Mouse (Mus musculus) kidney, adult 2 months (tissue): ENCODE results near the gene Hoxa7. TPM values are rescaled to one million over a fixed set of nuclear protein-coding genes. Genes with fewer than 3 reads are reported as not detected.

Experiments
- DNase-seq: peaks from one replicate; pipeline ENCODE4 v3.0.0; 2021
- H3K27ac ChIP-seq: fragments of 200-500 bp; 2 replicates; pipeline ENCODE4 v1.5.1; 2012; ENCODE audit warnings: low read depth, low read length, control low read depth, inconsistent platforms; ENCODE audit not compliant: insufficient read depth
- H3K27me3 ChIP-seq: fragments of 200-500 bp; replicated peaks from 2 replicates; pipeline ENCODE4 v1.6.1; 2012; ENCODE audit warnings: mild to moderate bottlenecking, moderate library complexity, low read length, inconsistent platforms; ENCODE audit not compliant: control insufficient read depth, insufficient read depth
- H3K36me3 ChIP-seq: fragments of 200-500 bp; 2 replicates; pipeline ENCODE4 v1.6.1; 2012; ENCODE audit warnings: mild to moderate bottlenecking, moderate library complexity, low read length, inconsistent platforms; ENCODE audit not compliant: control insufficient read depth, insufficient read depth
- H3K4me1 ChIP-seq: fragments of 200-500 bp; 2 replicates; pipeline ENCODE4 v1.6.1; 2011; ENCODE audit warnings: low read length; ENCODE audit not compliant: control insufficient read depth, insufficient read depth
- H3K4me3 ChIP-seq: fragments of 200-500 bp; 2 replicates; pipeline ENCODE4 v1.5.1; 2011; ENCODE audit warnings: mild to moderate bottlenecking, low read depth, low read length, control low read depth; ENCODE audit not compliant: insufficient read depth
- CTCF ChIP-seq: fragments of 200-500 bp; conservative IDR thresholded peaks from 2 replicates; pipeline ENCODE4 v1.5.1; 2011; ENCODE audit warnings: low read depth, mild to moderate bottlenecking, control low read depth, low read length, moderate library complexity, mixed read lengths; ENCODE audit not compliant: insufficient read depth, insufficient read length
- POLR2A ChIP-seq: fragments of 200-500 bp; IDR thresholded peaks from one replicate; pipeline ENCODE4 v1.6.1; 2011; ENCODE audit warnings: low read depth, low read length, control low read depth
- WGBS: fragments of 180-500 bp; shearing (Covaris S2); methylation state at CpG from one replicate; pipeline ENCODE4 v1.1.7; 2018; 5-methylcytosine and 5-hydroxymethylcytosine counted together
- polyA plus RNA-seq: library from polyadenylated mRNA; depleted of rRNA; stranded (reverse); fragments of >200 nt; gene quantifications from 2 replicates; pipeline ENCODE4 v1.2.3, GENCODE M21; 2012; rRNA removed

Gene Hoxa7
- polyA plus RNA-seq = 44.1 and 45.9 TPM in 2 replicates

DNA sequence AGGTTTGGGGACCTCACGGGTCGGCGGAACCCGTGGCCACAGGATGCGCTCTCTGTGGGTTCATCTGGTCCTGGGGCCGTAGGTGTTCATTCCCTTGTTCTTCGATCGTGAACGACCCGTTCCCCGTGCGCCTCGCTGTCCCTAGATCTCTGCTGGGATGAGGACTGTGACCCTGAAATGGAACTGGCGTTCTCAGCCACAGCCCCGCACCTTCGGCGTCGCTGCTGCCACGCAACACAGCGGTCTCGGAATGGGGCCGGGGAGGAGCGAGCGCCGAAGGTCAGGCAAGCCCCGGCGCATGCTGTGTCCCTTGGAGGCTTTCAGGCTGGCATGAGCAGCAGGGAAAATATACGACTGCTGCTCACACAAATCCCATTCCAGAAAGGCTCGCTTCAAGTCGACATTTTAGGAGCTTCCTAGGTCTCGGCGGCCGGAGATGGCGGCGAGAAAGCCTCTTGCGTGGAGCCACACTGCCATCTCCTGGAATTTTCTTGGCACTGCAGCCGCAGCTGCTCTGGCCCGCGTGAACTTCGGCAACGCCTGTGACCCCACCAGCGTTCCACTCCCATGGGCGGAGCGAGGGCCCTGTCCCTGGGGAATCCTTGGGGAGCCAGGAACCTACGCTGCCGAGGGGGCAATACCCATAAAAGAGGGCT, at the start of gene Hoxa7:
Gene Hoxa7, minus strand, starts transcription at position 518 of the 656 bp plus-strand sequence.
- 0 out of 2 replicates have a peak, but pooled peaks cover 4% of the 10 kb centered on the region for H3K4me1 ChIP-seq
- peak within 1 kb of the TSS; percentile 98 for H3K27ac ChIP-seq
- WGBS = under 1% methylated on average over 46 of the region's 46 CpGs
- TF ChIP-seq CTCF (peak; percentile 95), POLR2A (no peak)
- H3K4me3 ChIP-seq = peak within 1 kb of the TSS; percentile 91
- DNase-seq = peak; percentile 97
- no peaks in the 10 kb centered on the region for H3K27me3 ChIP-seq
- H3K36me3 ChIP-seq = no peaks in the 10 kb centered on the region; the same call in 1 of the 2 replicates

DNA sequence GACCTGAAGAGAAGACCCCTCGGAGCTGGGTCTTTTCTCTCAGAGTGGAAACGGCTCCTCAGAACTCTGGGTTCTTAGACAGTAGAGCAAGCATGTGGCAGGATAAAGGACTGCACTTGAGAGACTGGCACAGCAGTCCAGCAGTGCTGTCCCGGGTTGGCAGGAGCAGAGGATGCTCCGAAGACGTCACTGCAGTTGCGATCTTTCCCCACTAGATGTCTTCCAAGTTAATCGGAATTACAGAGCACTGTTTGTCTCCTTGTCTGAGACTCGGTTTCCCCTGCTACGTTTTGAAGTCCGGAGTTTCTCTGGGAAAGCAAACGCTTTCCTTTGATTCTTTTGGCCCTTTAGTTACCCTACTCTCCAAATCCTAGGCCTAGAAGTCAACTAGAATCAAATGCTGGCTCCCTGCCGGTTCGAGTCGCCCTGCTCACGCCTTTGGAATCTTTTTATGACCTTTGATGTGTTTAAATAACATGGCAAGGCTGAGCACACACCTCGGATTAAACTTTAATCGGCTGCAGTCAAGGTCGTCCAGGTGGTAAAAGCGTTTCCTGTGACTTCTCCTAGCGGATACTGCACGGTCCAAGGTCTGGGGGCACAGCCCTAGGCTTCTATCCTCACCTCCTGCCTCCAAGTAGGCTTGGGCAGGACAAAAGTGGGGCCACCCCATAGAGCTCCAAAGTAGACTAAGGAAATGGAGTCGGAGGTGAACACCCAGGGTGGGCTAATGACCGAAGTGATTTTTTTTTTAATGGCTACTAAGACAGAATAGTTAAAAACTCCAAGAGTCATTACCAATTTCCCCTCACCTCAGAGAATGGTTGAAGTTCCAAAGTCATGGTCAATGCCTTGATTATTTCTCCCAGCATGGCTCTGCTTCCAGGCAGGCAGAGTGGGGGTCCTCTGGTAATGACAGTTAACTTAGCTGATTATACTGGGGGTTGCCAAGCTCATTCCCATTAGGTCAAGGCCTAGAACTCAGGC, 49.1 kb upstream of the Hoxa7 start:
- 13% methylated on average over 23 of the region's 23 CpGs for WGBS
- H3K27ac ChIP-seq = no peak overlapping the region
- H3K4me1 ChIP-seq = no peaks in the 10 kb centered on the region
- TF ChIP-seq CTCF (peak; percentile 68), POLR2A (no peak)
- H3K36me3 ChIP-seq = no peaks in the 10 kb centered on the region
- H3K4me3 ChIP-seq = no peak overlapping the region
- peaks cover 9% of the 10 kb centered on the region; the same call in 1 of the 2 replicates for H3K27me3 ChIP-seq
- peak; percentile 79 for DNase-seq

DNA sequence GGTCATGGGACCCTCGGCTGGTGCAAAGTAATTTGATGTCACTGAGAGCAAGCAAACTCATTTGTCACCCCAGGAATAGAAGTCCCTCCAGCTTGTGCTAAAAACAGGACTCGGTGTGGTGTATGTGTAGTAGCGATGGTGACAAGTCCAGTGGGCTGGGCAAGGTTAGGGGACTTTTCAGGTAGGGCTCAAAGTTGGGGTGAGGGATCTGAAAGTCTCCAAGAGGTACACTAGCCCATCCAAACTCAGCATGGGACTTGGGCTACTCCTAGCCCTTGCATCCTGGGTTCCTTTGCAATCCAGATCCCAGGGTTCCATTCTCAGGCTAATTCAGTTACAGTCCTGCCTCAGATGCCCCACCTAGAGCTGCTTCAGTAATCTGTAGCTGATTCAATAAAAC, 47.1 kb upstream of the Hoxa7 start:
- TF ChIP-seq POLR2A (no peak), CTCF (no peak)
- no peak for DNase-seq
- H3K27ac ChIP-seq = no peak overlapping the region
- no peak overlapping the region for H3K4me3 ChIP-seq
- H3K4me1 ChIP-seq = no peaks in the 10 kb centered on the region
- WGBS = 13% methylated on average over 3 of the region's 3 CpGs
- H3K36me3 ChIP-seq = no peaks in the 10 kb centered on the region
- H3K27me3 ChIP-seq = peaks cover 16% of the 10 kb centered on the region

DNA sequence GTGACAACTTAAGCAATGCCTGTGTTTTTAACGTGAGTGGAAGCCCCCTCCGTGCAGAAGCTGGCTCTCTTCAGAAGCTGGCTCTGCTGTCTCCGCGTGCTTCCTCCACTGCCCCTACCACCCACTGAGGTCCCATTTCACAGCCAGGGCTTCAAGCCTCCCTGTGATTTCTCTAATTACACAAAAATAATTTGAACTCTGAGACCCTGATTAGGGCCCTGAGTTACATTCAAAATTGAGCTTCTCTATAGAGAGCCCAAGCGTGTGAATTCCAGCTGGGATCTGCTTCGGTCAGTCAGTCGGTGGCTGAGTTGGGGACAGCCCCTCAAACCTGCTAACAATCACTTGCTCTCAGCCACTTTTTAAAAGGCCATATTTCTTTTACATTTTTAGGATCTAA, 46.7 kb upstream of the Hoxa7 start:
- TF ChIP-seq CTCF = no peak
- H3K4me3 ChIP-seq = no peak overlapping the region
- no peak overlapping the region for H3K27ac ChIP-seq
- no peak for DNase-seq
- no peaks in the 10 kb centered on the region for H3K36me3 ChIP-seq
- 21% methylated on average over 7 of the region's 7 CpGs for WGBS
- no peaks in the 10 kb centered on the region for H3K4me1 ChIP-seq
- peaks cover 16% of the 10 kb centered on the region for H3K27me3 ChIP-seq

DNA sequence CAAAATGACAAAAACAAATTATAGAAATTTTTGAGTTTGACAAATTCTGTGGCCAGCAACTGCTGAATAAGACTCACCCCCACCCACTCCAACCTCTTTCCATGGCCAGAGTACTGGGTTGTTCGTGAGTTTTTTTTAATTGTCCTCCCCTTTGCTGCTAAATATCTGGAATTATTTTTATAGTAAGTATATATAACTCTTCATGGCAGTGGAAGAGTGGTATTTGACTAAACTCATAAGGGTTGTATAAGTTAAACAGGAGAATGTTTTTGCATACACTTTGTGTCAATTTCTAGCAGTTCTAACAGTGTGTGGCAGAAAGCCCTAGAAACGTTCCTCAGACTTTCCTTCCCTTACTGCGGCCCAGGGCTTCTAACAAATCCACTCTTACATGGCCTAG, 46.0 kb upstream of the Hoxa7 start:
- DNase-seq = no peak
- TF ChIP-seq POLR2A (no peak), CTCF (no peak)
- H3K4me3 ChIP-seq = no peak overlapping the region
- peaks cover 17% of the 10 kb centered on the region for H3K27me3 ChIP-seq
- H3K36me3 ChIP-seq = no peaks in the 10 kb centered on the region
- WGBS = 21% methylated on average over 3 of the region's 3 CpGs
- H3K27ac ChIP-seq = no peak overlapping the region
- H3K4me1 ChIP-seq = no peaks in the 10 kb centered on the region

DNA sequence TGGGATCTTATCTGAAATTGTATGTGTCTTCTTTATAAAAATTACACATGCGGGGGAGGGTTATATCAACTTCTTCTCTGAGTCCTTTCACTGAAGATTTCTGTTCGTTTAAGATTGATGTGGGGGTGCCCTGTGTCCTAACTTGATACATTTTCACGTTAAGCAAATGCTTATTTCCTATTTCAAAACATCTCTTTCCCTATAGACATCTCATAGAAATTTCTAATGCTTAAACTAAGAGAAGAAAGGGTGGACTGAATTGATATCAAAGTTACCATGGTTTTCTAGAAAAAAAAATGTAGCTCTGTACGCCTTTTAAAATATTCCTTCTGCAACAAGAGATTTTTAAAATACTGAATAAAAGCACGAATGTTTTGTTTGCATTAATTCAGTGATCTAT, 45.6 kb upstream of the Hoxa7 start:
- Histone ChIP-seq H3K27ac (no peak overlapping the region), H3K27me3 (peaks cover 22% of the 10 kb centered on the region), H3K4me3 (no peak overlapping the region), H3K36me3 (no peaks in the 10 kb centered on the region), H3K4me1 (no peaks in the 10 kb centered on the region)
- WGBS = 27% methylated on average over 5 of the region's 5 CpGs
- no peak for TF ChIP-seq POLR2A
- TF ChIP-seq CTCF = no peak
- no peak for DNase-seq

DNA sequence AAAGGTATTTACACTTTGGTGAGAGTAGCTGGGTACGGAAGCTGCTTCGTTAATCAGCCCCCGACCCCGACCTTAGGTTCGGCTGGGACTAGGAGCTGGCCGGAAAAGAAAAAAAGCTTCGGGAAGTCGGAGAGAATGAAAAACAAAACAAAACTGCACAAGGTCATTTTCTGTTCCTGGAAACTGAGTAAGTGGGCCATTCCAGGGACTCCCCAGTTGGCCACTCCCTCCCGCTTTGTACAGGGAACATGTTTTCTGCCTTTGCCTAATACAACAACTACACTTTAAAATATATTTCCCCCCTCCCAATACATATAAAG, 45.0 kb upstream of the Hoxa7 start:
- peaks cover 25% of the 10 kb centered on the region for H3K27me3 ChIP-seq
- TF ChIP-seq POLR2A = no peak
- TF ChIP-seq CTCF = no peak
- no peaks in the 10 kb centered on the region for H3K36me3 ChIP-seq
- no peaks in the 10 kb centered on the region for H3K4me1 ChIP-seq
- no peak overlapping the region for H3K4me3 ChIP-seq
- no peak for DNase-seq
- H3K27ac ChIP-seq = no peak overlapping the region
- WGBS = 11% methylated on average over 9 of the region's 9 CpGs
